Mouse (Mus musculus): Measurements from ENCODE around the gene Itga7.

GRCm38 (mm10) chr10:128970740-128971250, 37.2 kb downstream of the Itga7 start:
- no peak for TF ChIP-seq CTCF (conservative IDR thresholded peaks at IDR 0.05; ENCODE audit: low read length)
- no peak for TF ChIP-seq POU5F1 (IDR thresholded peaks at IDR 0.05; ENCODE audit: borderline replicate concordance, low read length)
